ENCODE assay signal across 20 mouse cellular contexts in the genomic region with DNA sequence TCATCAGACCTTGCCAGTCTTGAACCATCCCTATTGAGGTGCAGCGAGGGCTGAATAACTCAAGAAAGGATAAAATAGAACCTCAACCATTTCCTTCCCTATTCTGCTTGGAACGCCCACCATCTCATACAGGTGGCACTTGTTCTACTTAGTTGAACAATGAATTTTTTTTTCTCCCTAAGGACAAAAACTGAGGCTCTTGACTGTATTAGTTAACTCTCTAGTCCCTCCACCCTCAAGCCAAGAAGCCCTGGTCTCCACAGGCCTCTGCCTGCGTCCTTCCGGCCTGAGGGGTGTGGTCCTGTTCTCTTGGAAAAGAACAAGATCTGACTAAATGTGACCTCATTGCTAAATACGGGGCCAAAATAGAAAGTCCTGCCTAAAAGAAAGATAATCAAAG. TPM values are rescaled to one million over a fixed set of nuclear protein-coding genes. Genes with fewer than 3 reads are reported as not detected.
A peak's percentile ranks its signal among the peaks of the same experiment; 100 is the strongest.
DNase-seq lines count a peak whose midpoint lies in the region; ATAC-seq and TF ChIP-seq lines count a peak whose summit lies in the region.
"Had no signal": no experiment of that assay in that cellular context is flagged by ENCODE, and none has a peak within 500 bp of the region (broad histone marks: within the 10 kb centered on the region; RNA-seq: fewer than 3 reads in every experiment).

No protein-coding gene starts in this region.

- TF ChIP-seq CTCF in stomach, postnatal 0 days (IDR thresholded peaks at IDR 0.05; ENCODE audit: low read depth) = no peak

- 77% methylated on average over 5 of the region's 5 CpGs for WGBS in heart, embryonic 12.5 days
- 57% methylated on average over 5 of the region's 5 CpGs for WGBS in stomach, postnatal 0 days

- H3K4me2 ChIP-seq in heart, embryonic 12.5 days = no peak overlapping the region
- H3K4me2 ChIP-seq in stomach, postnatal 0 days (replicated peaks; ENCODE audit: low read depth) = no peak overlapping the region
- H3K4me2 ChIP-seq: embryonic facial prominence, embryonic 13.5 days; limb, embryonic 13.5 days; lung, embryonic 14.5 days; neural tube, embryonic 13.5 days had no signal

- H3K27me3 ChIP-seq in heart, embryonic 12.5 days (replicated peaks) = no peaks in the 10 kb centered on the region
- H3K27me3 ChIP-seq in stomach, postnatal 0 days (ENCODE audit: control insufficient read depth, insufficient read depth, low read length) = no peaks in the 10 kb centered on the region
- H3K27me3 ChIP-seq: embryonic facial prominence, embryonic 13.5 days; neural tube, embryonic 13.5 days had no signal

- 0 out of 2 replicates have a peak, but pooled peaks cover 2% of the 10 kb centered on the region for H3K9me3 ChIP-seq in heart, embryonic 12.5 days (replicated peaks)
- H3K9me3 ChIP-seq in stomach, postnatal 0 days (ENCODE audit: control insufficient read depth, low read length) = no peaks in the 10 kb centered on the region
- H3K9me3 ChIP-seq: embryonic facial prominence, embryonic 13.5 days; forebrain, embryonic 10.5 days; limb, embryonic 13.5 days; neural tube, embryonic 13.5 days had no signal

- TF ChIP-seq EP300 in stomach, postnatal 0 days (optimal IDR thresholded peaks at IDR 0.05) = no peak

- ATAC-seq in heart, embryonic 12.5 days (ENCODE audit: insufficient number of reproducible peaks, low FRiP score) = no peak
- ATAC-seq in stomach, postnatal 0 days (ENCODE audit: low FRiP score, low TSS enrichment) = no peak
- ATAC-seq: hindbrain, embryonic 16.5 days had no signal

- peak; percentile 98 for DNase-seq in heart, adult 11 months
- peak; percentile 53 for DNase-seq in urinary bladder, postnatal 14 days (ENCODE audit: low spot score)
- DNase-seq in urinary bladder, postnatal 4 days (ENCODE audit: low spot score in 2 of 2) = no peak
- DNase-seq in heart, postnatal 4 days = peak; percentile 25
- DNase-seq in stomach, postnatal 0 days (ENCODE audit: low spot score) = peak; percentile 30
- no peak for DNase-seq in left cerebral cortex, adult 18-20 months (ENCODE audit: low spot score in 2 of 2)
- no peak for DNase-seq in left cerebral cortex, adult 9 months (ENCODE audit: low spot score in 2 of 2)
- DNase-seq: adrenal gland, postnatal 10 days; cerebellum, postnatal 36 days; kidney, adult 18-20 months; kidney, postnatal 4 days; lung, embryonic 14.5 days; right cerebral cortex, adult 18-20 months; thymus, postnatal 25 days had no signal

- no peaks in the 10 kb centered on the region for H3K4me1 ChIP-seq in heart, embryonic 12.5 days (replicated peaks)
- peaks cover 2% of the 10 kb centered on the region for H3K4me1 ChIP-seq in stomach, postnatal 0 days (replicated peaks; ENCODE audit: control insufficient read depth, insufficient read depth)
- H3K4me1 ChIP-seq: limb, embryonic 13.5 days had no signal

- no peak overlapping the region for H3K4me3 ChIP-seq in heart, embryonic 12.5 days
- H3K4me3 ChIP-seq in stomach, postnatal 0 days (ENCODE audit: low read depth, low read length) = no peak overlapping the region
- H3K4me3 ChIP-seq: embryonic facial prominence, embryonic 13.5 days; forebrain, embryonic 10.5 days; limb, embryonic 13.5 days; neural tube, embryonic 13.5 days had no signal

- no peaks in the 10 kb centered on the region for H3K36me3 ChIP-seq in heart, embryonic 12.5 days
- H3K36me3 ChIP-seq in stomach, postnatal 0 days (ENCODE audit: control insufficient read depth, insufficient read depth, low read length) = no peaks in the 10 kb centered on the region
- H3K36me3 ChIP-seq: embryonic facial prominence, embryonic 13.5 days; forebrain, embryonic 10.5 days; limb, embryonic 13.5 days; neural tube, embryonic 13.5 days had no signal

- H3K27ac ChIP-seq in heart, embryonic 12.5 days (ENCODE audit: poor library complexity, severe bottlenecking) = no peak overlapping the region
- H3K27ac ChIP-seq in stomach, postnatal 0 days (replicated peaks) = no peak overlapping the region
- H3K27ac ChIP-seq: embryonic facial prominence, embryonic 13.5 days; forebrain, embryonic 10.5 days; limb, embryonic 13.5 days; neural tube, embryonic 13.5 days had no signal

- H3K9ac ChIP-seq in heart, embryonic 12.5 days = no peak overlapping the region
- no peak overlapping the region for H3K9ac ChIP-seq in stomach, postnatal 0 days (ENCODE audit: low read length)
- H3K9ac ChIP-seq: embryonic facial prominence, embryonic 13.5 days; limb, embryonic 13.5 days; lung, embryonic 14.5 days; neural tube, embryonic 13.5 days had no signal

RNA-seq across cellular contexts. Expression of a gene that starts 48.4 kb away (rescaled TPM):
- 1.6 and 2.0 TPM in 2 replicates for polyA plus RNA-seq in heart, embryonic 12.5 days (2016; fragmentation: Nextera tagmentation; extraction: Ambion mirVana)
- total RNA-seq in heart, postnatal 4 days (2021) = 1 to 10 TPM; 7.6 to 8.7 TPM
- 2.1 and 2.2 TPM in 2 replicates for polyA plus RNA-seq in stomach, postnatal 0 days (2015; fragmentation: Nextera tagmentation; extraction: Ambion mirVana)
- total RNA-seq in left cerebral cortex, adult 18-20 months (2021) = 100 to 1,000 TPM in 1 of 2 experiments, 10 to 100 TPM in 1; 99.3 to 104 TPM

Comparison
In these comparisons a context has a peak if more than half of its experiments do, and no peak if none do; other contexts are left out.
1. DNase-seq: peak in heart, adult 11 months (single experiment), urinary bladder, postnatal 14 days (single experiment), heart, postnatal 4 days (single experiment) and stomach, postnatal 0 days (single experiment); none in urinary bladder, postnatal 4 days (0 of 2), left cerebral cortex, adult 18-20 months (0 of 2) and left cerebral cortex, adult 9 months (0 of 2).
2. RNA of a gene that starts 48.4 kb away (total RNA-seq): 99.3 to 104 TPM in left cerebral cortex, adult 18-20 months; 7.6 to 8.7 TPM in heart, postnatal 4 days; every median in the first group is over 10 times any median in the second.